Mouse (Mus musculus) embryonic facial prominence, embryonic 15.5 days (tissue): ENCODE measurements around the gene Arhgap19. TPM values are rescaled to one million over a fixed set of nuclear protein-coding genes. Genes with fewer than 3 reads are reported as not detected.

ENCODE experiments used
- ATAC-seq: fragments of 200-750 bp; cut with Nextera tagmentation; 2 replicates; pipeline ENCODE4 v1.8.0; 2017; ENCODE audit warnings: low read depth, moderate TSS enrichment; ENCODE audit not compliant: insufficient number of reproducible peaks, low FRiP score, low TSS enrichment
- H3K27ac ChIP-seq: fragments of 300-500 bp; sonication (generic); replicated peaks from 2 replicates; pipeline ENCODE4 v1.5.1; 2015; ENCODE audit warnings: mild to moderate bottlenecking, inconsistent platforms
- H3K27me3 ChIP-seq: fragments of 300-500 bp; sonication (generic); 2 replicates; pipeline ENCODE4 v1.6.1; 2015; ENCODE audit warnings: inconsistent platforms
- H3K36me3 ChIP-seq: fragments of 300-500 bp; sonication (generic); 2 replicates; pipeline ENCODE4 v1.6.1; 2015; ENCODE audit warnings: mild to moderate bottlenecking, inconsistent platforms
- H3K4me1 ChIP-seq: fragments of 300-500 bp; sonication (generic); 2 replicates; pipeline ENCODE4 v1.6.1; 2015; ENCODE audit warnings: inconsistent platforms
- H3K4me2 ChIP-seq: fragments of 300-500 bp; sonication (generic); replicated peaks from 2 replicates; pipeline ENCODE4 v1.6.1; 2015; ENCODE audit warnings: mild to moderate bottlenecking, inconsistent platforms
- H3K4me3 ChIP-seq: fragments of 300-500 bp; sonication (generic); replicated peaks from 2 replicates; pipeline ENCODE4 v1.5.1; 2015; ENCODE audit warnings: mild to moderate bottlenecking, inconsistent platforms
- H3K9ac ChIP-seq: fragments of 300-500 bp; sonication (generic); 2 replicates; pipeline ENCODE4 v1.6.1; 2015; ENCODE audit warnings: inconsistent platforms
- H3K9me3 ChIP-seq: fragments of 300-500 bp; sonication (generic); replicated peaks from 2 replicates; pipeline ENCODE4 v1.6.1; 2016; ENCODE audit warnings: inconsistent platforms
- WGBS: fragments of 180-500 bp; shearing (Covaris S2); methylation state at CpG from one replicate; pipeline ENCODE4 v1.1.7; 2015; 5-methylcytosine and 5-hydroxymethylcytosine counted together
- polyA plus RNA-seq: library from polyadenylated mRNA; unstranded; fragments of >200 nt; fragmentation: Nextera tagmentation; extraction: Ambion mirVana; gene quantifications from 2 replicates; pipeline ENCODE4 v1.2.1, GENCODE M21; 2015

Arhgap19 gene
- polyA plus RNA-seq, 1 experiment from 2014 or later: 17.5 TPM

DNA sequence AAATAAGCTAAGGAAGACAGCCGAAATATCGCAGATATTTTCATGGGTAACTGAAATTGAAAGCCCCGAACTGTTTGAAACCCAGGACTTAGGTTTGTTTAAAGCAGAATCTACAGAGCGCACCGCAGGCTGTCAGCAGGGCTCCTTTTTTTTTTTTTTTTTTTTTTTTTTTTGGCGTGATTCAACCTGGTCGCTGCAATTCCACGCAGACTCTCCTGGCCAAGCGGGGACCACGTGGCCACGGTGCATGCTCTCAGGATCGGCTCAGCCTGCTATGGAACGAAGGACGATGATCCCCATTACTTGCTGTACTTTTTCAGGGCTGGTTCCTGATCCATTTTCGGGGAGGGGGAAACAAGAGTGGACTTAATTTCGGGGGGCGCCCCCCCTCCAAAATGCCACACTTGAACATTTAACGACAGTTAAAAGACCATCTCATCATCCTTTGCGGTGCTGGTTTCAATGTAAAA, 29.3 kb upstream of the Arhgap19 start:
- 2% methylated on average over 19 of the region's 19 CpGs for WGBS
- H3K9me3 ChIP-seq: no peaks in the 10 kb centered on the region
- peak overlapping the region; percentile 69 for H3K4me3 ChIP-seq
- ATAC-seq: no peak
- H3K27ac ChIP-seq: no peak overlapping the region
- peaks cover 20% of the 10 kb centered on the region; the same call in 1 of the 2 replicates for H3K27me3 ChIP-seq
- peak overlapping the region; percentile 26; the same call in 1 of the 2 replicates for H3K9ac ChIP-seq
- peak overlapping the region; percentile 97 for H3K4me2 ChIP-seq
- H3K4me1 ChIP-seq: peaks cover 30% of the 10 kb centered on the region
- H3K36me3 ChIP-seq: no peaks in the 10 kb centered on the region

DNA sequence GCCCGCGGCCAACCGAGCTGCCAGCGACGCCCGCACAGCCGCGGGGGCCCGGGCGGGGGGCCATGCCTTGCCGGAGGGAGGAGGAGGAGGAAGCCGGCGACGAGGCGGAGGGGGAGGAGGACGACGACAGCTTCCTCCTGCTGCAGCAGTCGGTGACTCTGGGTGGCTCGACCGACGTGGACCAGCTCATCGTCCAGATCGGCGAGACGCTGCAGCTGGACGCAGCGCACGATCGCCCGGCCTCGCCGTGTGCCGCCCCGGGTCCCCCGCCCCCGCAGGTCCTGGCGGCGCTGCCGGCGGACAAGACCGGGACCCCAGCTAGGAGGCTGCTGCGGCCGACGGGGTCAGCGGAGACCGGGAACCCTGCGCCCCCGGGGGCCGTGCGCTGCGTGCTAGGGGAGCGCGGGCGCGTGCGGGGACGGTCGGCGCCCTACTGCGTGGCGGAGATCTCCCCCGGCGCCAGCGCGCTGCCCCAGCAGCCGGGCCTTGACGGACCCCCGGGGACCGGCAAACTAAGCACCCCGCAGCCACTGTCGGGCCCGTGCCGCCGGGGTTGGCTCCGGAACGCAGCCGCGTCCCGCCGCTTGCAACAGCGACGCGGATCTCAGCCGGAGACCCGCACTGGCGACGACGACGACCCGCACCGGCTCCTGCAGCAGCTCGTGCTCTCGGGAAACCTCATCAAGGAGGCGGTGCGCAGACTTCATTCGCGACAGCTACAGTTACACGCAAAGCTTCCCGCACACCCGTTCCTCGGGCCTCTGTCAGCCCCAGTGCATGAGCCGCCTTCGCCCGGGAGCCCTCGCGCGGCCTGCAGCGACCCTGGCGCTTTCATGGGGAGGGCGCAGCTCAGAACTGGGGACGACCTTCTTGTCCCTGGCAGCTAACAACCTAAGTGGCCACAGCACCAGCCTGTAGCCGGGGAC, 28.5 kb upstream of the Arhgap19 start:
- H3K4me1 ChIP-seq: peaks cover 26% of the 10 kb centered on the region
- peaks cover 20% of the 10 kb centered on the region; the same call in 1 of the 2 replicates for H3K27me3 ChIP-seq
- H3K9me3 ChIP-seq: no peaks in the 10 kb centered on the region
- peak; percentile 55 for ATAC-seq
- H3K4me2 ChIP-seq: peak overlapping the region; percentile 97
- H3K36me3 ChIP-seq: no peaks in the 10 kb centered on the region
- peak overlapping the region; percentile 26 for H3K9ac ChIP-seq
- H3K27ac ChIP-seq: peak overlapping the region; percentile 66
- peak overlapping the region; percentile 69 for H3K4me3 ChIP-seq
- under 1% methylated on average over 111 of the region's 112 CpGs for WGBS

DNA sequence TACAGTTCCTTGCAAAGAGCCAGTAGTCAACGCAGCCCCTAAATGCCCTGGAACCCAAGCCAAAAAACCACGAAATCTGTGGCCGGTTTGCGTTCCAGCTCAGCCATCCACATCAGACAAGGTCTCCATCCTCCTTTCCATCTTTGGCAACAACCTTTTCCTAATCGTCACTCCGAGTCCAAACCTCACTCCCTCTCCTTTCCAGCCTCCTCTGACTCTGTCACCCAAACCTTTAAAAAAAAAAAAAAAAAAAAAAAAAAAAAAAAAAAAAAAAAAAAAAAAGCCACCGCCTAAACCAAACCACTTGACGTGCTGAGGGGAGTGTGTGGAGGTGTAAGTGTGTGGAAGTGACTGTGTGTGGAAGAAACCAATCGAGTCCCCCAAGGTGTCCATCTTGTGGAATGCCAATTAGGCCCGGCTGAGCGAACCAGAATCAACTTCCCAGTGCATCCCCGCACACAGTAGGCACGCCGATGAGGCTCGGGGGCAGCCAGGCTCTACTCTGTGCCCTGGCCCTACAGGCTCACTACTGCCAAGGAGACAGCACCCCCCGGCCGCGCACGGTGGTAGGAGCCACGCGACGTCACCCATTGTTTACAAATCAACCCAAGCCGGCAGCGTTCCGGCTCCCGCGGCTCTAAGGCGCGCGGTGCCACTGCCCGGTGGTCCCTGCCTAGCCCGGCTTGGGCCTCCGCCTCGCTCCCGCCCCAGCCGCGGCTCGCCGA, 27.7 kb upstream of the Arhgap19 start, which contains the start of gene Frat1:
TSS of gene Frat1 (plus strand) at position 590 of the 725 bp plus-strand sequence.
- WGBS: under 1% methylated on average over 39 of the region's 39 CpGs
- Histone ChIP-seq H3K4me1 (peaks cover 26% of the 10 kb centered on the region), H3K9ac (peak within 1 kb of the TSS; percentile 26), H3K4me3 (peak within 1 kb of the TSS; percentile 69), H3K27me3 (peaks cover 20% of the 10 kb centered on the region; the same call in 1 of the 2 replicates), H3K27ac (peak within 1 kb of the TSS; percentile 84), H3K4me2 (peak within 1 kb of the TSS; percentile 97), H3K36me3 (no peaks in the 10 kb centered on the region), H3K9me3 (no peaks in the 10 kb centered on the region)
- ATAC-seq: peak; percentile 92

DNA sequence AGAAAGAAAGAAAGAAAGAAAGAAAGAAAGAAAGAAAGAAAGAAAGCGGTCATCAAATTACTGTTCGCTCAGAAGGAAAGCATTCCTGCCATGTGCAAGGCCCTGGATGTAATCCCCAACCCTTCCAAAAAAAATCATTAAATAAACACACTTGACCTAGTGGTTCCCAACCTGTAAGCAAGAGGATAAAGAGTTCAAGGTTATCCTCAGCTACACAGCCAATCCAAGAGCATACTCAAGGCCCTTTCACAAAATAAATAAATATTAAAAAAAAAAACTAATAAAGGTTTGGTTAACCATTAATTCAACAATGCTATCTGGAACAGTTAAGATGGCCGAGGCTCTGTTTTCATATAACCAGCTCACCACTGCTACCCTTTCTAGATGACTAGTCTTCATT, 27.1 kb upstream of the Arhgap19 start:
- no peak overlapping the region for H3K27ac ChIP-seq
- H3K4me2 ChIP-seq: peak overlapping the region; percentile 97
- H3K27me3 ChIP-seq: peaks cover 20% of the 10 kb centered on the region; the same call in 1 of the 2 replicates
- no peak for ATAC-seq
- no peak overlapping the region for H3K9ac ChIP-seq
- 65% methylated on average over 3 of the region's 3 CpGs for WGBS
- H3K4me1 ChIP-seq: peaks cover 26% of the 10 kb centered on the region
- no peaks in the 10 kb centered on the region for H3K9me3 ChIP-seq
- no peaks in the 10 kb centered on the region for H3K36me3 ChIP-seq
- H3K4me3 ChIP-seq: peak overlapping the region; percentile 69; the same call in 1 of the 2 replicates

DNA sequence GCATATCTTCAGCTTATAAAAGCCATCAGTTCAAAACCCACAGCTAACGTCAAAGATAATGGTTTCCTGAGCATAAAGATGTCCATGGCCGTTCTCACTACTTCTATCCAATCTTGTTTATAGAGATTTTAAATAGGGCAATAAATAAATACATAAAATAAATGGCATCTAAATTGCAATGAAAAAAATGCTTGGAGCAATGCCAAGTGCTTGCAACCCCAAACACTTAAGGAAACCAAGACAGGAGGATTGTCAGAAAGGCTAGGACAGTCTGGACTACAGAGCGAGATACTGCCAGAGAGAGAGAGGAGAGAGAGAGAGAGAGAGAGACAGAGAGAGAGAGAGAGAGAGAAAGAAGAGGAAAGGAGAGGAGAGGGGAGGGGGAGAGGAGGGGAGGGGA, 24.7 kb upstream of the Arhgap19 start:
- H3K27me3 ChIP-seq: 0 out of 2 replicates have a peak, but pooled peaks cover 6% of the 10 kb centered on the region
- 75% methylated on average over 3 of the region's 3 CpGs for WGBS
- no peak overlapping the region for H3K9ac ChIP-seq
- H3K4me2 ChIP-seq: no peak overlapping the region
- H3K36me3 ChIP-seq: no peaks in the 10 kb centered on the region
- no peak overlapping the region for H3K27ac ChIP-seq
- ATAC-seq: no peak
- H3K4me3 ChIP-seq: no peak overlapping the region
- peaks cover 16% of the 10 kb centered on the region for H3K4me1 ChIP-seq
- no peaks in the 10 kb centered on the region for H3K9me3 ChIP-seq

DNA sequence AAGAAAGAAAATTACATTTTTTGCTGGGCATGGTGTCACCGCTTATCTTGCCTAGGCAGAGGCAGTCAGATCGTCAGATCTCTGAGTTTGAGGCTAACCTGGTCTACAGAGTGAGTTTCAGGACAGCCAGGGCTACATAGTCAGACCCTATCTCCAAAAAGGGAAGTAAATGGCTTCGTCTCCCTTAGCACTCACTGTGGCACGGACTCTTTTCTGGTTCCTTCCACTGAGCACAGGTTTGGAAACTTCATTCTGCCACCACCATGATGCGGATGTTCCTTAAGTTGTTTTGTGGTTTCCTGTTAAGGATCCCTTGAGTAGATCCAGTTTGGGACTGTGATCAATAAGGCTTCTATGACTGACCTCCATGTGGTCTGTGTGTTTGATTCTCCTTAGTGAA, 23.1 kb upstream of the Arhgap19 start:
- Histone ChIP-seq H3K27ac (no peak overlapping the region), H3K4me1 (0 out of 2 replicates have a peak, but pooled peaks cover 3% of the 10 kb centered on the region), H3K4me2 (no peak overlapping the region), H3K36me3 (no peaks in the 10 kb centered on the region), H3K9me3 (no peaks in the 10 kb centered on the region), H3K4me3 (no peak overlapping the region), H3K27me3 (no peaks in the 10 kb centered on the region), H3K9ac (no peak overlapping the region)
- 78% methylated on average over 5 of the region's 5 CpGs for WGBS
- no peak for ATAC-seq

DNA sequence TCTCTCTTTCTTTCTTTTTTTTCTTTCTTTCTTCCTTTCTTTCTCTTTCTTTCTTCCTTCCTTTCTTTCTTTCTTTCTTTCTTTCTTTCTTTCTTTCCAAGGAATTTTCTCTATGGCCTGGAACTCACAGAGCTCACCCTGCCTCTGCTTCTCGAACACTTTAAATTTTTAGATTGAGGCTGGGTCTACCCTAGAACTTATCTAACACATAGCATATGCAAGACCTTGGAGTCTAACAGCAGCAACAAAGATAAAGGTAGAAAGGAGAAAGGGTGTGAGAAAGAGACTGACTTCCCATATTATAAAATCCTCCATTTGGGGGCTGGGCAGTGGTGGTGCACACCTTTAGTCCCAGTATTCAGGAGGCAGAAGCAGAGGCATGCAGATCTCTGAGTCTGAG, 20.7 kb upstream of the Arhgap19 start:
- H3K27me3 ChIP-seq: no peaks in the 10 kb centered on the region
- no peaks in the 10 kb centered on the region for H3K36me3 ChIP-seq
- 87% methylated on average over 1 of the region's 1 CpGs for WGBS
- H3K4me3 ChIP-seq: no peak overlapping the region
- 0 out of 2 replicates have a peak, but pooled peaks cover 1% of the 10 kb centered on the region for H3K4me1 ChIP-seq
- H3K9ac ChIP-seq: no peak overlapping the region
- H3K4me2 ChIP-seq: no peak overlapping the region
- no peak for ATAC-seq
- no peak overlapping the region for H3K27ac ChIP-seq
- H3K9me3 ChIP-seq: no peaks in the 10 kb centered on the region

DNA sequence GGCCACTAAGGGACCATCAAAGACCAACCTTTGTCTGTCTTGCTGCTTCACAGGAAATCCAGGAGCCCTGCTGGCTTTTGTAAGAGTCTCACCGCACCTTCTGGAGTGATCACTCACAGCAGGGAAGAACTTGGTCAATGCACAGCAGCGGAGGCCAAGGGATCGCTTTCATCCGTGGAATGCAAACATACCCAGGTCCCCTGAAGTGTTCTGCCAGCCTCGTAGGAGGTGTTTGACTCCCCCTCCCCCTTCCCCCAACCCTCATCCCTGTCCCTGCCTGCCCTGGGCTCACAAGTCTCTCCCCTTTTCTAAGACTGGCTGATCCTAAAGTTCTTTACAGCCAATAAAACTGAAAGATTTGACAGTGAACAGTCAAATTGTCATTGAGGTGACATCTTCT, 19.6 kb upstream of the Arhgap19 start:
- no peaks in the 10 kb centered on the region for H3K36me3 ChIP-seq
- 13% methylated on average over 5 of the region's 5 CpGs for WGBS
- no peak overlapping the region for H3K4me2 ChIP-seq
- H3K4me3 ChIP-seq: no peak overlapping the region
- no peaks in the 10 kb centered on the region for H3K27me3 ChIP-seq
- H3K4me1 ChIP-seq: peaks cover 13% of the 10 kb centered on the region; the same call in 1 of the 2 replicates
- ATAC-seq: no peak
- no peak overlapping the region for H3K9ac ChIP-seq
- no peak overlapping the region for H3K27ac ChIP-seq
- H3K9me3 ChIP-seq: no peaks in the 10 kb centered on the region

DNA sequence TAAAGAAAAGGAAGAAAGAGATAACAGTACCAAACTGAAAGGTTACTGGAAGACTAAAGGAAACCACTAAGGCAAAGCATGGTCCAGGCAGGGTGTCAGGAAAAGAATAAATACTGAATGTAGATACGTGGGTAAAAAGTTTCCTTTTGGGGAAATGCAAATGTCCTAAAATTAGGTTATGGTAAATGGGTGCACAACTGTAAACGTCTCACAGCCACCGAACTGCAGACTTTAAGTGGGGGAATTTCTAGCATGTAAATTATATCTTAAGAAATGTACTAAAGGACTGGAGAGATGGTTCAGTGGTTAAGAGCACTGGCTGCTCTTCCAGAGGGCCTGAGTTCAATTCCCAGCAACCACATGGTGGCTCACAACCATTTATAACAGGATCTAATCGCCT, 16.9 kb upstream of the Arhgap19 start:
- H3K27ac ChIP-seq: no peak overlapping the region
- ATAC-seq: no peak

DNA sequence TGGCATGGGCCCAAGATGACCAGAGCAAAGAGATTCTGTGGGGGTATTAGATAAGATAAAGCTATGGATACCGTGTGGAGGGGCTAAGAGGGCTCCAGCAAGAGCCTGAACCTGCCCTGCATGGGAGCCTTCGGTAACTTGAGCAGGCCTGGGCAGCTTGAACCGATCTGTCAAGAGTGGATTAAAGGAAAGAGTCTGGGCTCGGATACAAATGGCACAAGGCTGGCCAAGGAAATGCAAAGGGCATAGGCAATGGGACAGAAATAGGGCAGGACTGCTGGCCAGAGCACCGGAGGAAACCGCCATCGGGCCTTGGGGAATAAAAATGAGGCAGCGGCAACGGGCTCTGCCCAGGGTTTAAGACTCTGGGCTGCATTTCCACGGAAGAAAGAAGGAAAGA, 15.5 kb upstream of the Arhgap19 start:
- H3K27ac ChIP-seq: peak overlapping the region; percentile 71
- no peaks in the 10 kb centered on the region for H3K36me3 ChIP-seq
- no peaks in the 10 kb centered on the region for H3K27me3 ChIP-seq
- H3K9ac ChIP-seq: no peak overlapping the region
- H3K4me1 ChIP-seq: peaks cover 15% of the 10 kb centered on the region; the same call in 1 of the 2 replicates
- ATAC-seq: peak; percentile 70; the same call in 1 of the 2 replicates
- no peaks in the 10 kb centered on the region for H3K9me3 ChIP-seq
- WGBS: 38% methylated on average over 10 of the region's 10 CpGs
- 0 out of 2 replicates have a peak overlapping the region, but pooled peaks have one; percentile 8 for H3K4me2 ChIP-seq
- H3K4me3 ChIP-seq: no peak overlapping the region

More for the DNA sequence above, 16.9 kb upstream of the Arhgap19 start:
- no peak overlapping the region for H3K4me3 ChIP-seq
- peaks cover 15% of the 10 kb centered on the region; the same call in 1 of the 2 replicates for H3K4me1 ChIP-seq
- no peak overlapping the region for H3K9ac ChIP-seq
- H3K27me3 ChIP-seq: no peaks in the 10 kb centered on the region
- 81% methylated on average over 4 of the region's 4 CpGs for WGBS
- no peaks in the 10 kb centered on the region for H3K36me3 ChIP-seq
- H3K9me3 ChIP-seq: no peaks in the 10 kb centered on the region
- no peak overlapping the region for H3K4me2 ChIP-seq

DNA sequence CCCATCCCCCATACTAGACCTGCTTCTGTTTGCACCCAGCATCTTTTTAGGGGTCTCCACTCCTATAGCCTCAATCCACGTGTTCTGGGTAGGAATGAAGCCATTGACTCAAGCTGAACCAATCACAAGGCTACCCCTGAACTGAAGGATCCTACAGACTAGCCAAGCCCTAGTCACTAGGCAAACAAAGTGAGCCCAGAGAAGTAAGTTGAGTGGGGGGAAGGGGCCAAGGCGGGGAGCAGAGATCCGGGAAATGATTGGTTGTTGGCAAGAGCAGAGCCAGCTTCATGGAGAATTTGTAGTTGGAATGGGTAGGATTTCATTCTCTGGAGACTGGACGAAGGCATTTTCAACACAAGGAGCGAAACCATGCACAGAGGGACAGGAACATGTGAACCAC, 15.1 kb upstream of the Arhgap19 start:
- 0 out of 2 replicates have a peak overlapping the region, but pooled peaks have one; percentile 8 for H3K4me2 ChIP-seq
- 37% methylated on average over 5 of the region's 5 CpGs for WGBS

More for the DNA sequence above, 15.1 kb upstream of the Arhgap19 start:
- H3K27me3 ChIP-seq: no peaks in the 10 kb centered on the region
- no peaks in the 10 kb centered on the region for H3K9me3 ChIP-seq
- no peaks in the 10 kb centered on the region for H3K36me3 ChIP-seq
- no peak overlapping the region for H3K9ac ChIP-seq
- H3K4me3 ChIP-seq: no peak overlapping the region
- peaks cover 15% of the 10 kb centered on the region; the same call in 1 of the 2 replicates for H3K4me1 ChIP-seq
- peak overlapping the region; percentile 71 for H3K27ac ChIP-seq
- ATAC-seq: peak; percentile 71; the same call in 1 of the 2 replicates
